Mouse (Mus musculus): ENCODE results near the gene Dnpep.

Gene Dnpep

DNA sequence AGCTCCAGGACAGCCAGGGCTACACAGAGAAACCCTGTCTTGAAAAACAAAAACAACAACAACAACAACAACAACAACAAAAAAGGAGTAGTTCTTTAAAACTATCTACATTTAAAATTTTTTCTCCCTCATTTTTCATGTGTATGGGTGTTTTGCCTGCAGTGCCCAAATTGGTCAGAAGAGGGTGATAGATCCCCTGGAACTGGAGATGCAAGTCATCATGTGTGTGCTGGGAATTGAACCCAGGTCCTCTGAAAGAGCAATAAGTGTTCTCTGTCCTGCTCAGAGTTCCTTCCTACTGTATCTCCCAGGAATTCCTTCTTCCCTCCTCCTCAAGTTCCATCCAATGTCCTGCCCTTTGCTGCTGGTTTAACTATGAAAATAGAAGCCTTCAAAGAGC, 9.7 kb upstream of the Dnpep start:
- no peak for DNase-seq (ENCODE audit: low read depth)

DNA sequence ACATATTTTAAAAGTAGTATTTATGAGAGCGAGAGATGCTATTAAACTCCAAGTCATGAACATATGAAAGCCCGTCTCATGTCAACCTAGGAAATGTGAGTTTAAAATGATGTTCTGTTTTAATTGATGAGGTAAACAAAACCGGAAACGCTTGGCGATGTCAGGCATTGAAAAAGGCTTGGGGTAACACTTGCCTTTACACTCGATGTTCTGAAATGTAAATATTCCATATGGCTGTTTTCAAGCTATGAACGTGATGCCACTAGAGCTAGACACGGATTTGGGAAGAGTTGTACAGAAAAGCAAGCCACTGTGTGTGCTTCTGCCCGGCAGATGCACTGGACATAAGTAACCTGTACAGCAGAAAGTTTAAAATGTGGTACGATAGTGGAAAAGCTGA, 1.4 kb upstream of the Dnpep start:
- no peak for DNase-seq (ENCODE audit: low read depth)

DNA sequence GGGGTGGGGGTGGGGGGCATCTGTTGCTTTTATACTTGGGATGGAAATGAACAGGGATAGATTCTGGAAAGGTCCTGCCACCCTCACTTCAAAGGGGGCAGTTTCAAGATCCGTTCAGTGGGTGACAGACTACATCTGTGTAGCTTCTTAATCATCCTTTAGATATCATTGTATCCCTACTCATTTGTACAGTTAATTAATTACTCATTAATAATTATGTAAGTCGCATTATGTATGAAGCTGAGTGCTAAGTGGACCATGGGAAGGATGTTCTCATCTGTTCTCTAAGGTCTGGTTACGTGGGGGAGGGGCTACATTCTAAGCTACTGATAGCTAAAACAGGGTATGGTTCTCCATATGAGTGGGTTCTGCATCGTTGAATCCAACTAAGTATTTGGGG, 946 bp upstream of the Dnpep start:
- DNase-seq (ENCODE audit: low read depth), result no peak

DNA sequence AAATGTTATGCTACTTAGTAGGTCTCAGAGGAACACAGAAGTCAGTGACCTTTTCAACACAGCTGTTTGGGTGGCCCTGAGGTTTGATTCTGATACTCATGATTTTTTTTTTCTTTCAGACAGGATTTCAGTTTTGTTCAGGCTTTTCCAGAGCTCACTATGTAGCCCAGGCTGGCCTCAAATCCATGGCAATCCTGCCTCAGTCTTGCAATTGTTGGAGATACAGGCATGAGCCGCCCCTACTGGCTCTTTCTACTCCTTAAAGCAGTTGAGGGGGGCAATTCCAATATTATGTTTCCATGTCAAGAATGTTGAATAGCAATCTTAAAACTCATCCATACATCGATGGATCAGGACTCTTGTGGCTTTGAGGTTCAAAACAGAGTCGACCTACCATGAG, 511 bp upstream of the Dnpep start:
- no peak for DNase-seq (ENCODE audit: low read depth)

DNA sequence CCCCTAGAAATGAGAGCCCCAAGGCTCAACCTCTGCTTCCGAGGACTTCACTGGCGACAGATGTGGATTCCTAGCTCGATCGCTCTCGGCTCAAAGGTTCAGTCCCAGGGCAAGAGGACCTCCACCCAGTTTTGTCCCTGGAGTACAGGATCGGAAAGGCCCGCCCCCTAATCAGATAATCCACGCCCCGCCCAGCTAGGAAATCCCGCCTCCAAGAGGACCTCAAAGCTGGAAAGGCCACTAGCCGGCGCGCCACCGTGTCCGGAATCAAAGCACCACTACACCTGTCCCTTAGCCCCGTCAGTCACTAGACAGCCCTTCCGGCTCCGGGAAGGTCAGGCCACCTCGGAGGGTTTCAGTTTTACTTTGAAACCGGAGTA, 939 bp downstream of the Dnpep start:
- DNase-seq (ENCODE audit: low read depth), result peak; percentile 74

DNA sequence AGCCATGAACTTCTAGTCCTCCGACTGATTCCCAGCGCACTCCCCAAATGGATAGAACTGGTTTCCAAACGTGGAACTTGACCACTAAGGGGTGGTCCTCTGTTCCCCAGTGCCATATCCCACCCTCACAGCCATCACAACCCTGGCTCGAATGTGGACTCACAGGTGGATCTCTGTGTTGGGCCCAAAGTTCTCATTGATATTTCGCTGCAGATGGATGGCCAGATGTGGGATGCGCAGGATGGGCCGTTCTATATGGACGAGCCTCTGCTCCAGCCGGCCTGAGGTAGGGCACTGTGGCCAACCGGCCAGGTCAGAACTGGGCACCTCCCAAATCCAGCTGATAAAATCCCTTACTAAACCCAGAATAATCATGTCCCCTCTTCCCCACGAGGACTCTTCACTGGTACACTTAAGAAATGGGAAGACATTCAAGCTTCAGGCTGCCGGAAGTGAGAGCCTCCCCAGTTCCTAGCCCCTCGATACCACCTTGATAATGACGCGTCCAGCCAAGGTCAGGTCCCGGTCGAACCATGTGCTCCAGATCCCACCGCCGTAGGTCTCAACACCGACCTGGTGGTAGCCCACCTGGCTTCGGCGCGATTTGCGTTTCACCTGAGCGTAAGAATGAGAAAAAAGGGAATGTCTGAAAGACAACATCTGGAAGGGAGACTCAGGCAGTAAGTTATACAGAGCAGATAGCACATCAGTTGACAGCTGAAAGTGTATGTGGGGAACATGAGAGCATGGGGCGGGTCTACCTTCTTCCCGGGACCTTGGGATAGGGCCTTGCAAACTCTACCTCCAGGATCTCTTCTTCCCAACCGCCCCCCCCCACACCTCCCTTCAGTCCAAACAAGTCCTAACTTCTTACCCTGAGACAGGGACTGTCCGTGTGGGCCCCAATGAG, 2.1 kb downstream of the Dnpep start:
- no peak for DNase-seq (ENCODE audit: low read depth)

DNA sequence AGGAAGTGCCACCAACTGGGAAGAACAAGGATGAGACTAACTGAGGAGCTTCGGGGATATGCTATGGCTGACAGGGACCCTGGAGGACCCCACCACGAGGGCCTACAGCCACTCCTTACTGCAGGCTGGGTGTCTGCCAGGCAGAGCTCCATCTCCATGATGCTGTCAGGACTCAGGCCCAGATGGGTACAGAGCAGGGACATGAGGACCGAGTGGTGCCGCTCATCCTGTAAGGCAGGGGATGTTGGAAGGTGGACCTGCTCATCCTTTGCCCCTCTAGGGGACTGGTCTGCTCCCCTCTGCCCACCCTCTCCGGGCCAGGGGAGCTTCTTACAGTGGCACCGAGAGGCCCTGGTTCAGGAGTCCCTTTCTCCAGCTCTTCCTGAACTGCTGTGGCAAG, 2.8 kb downstream of the Dnpep start:
- no peak for DNase-seq (ENCODE audit: low read depth)

DNA sequence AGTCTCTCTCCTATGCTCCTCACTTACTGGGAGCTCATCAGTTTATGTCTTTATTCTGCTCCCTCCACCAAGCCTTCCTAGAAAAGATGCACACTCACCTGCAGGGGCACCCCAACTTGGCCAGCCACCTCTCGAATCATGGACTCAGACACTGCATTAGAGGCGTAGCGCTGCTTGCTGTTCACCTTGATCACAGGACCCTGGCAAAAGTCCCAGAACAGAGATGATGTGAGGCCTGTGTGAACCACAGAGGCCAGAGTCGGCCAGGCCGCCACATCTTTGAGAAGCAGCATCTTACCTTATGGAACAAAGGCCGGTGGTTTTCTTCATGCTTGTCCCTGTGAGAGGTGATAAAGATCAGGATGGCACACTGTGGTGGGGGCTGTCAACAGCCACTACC, 6.1 kb downstream of the Dnpep start:
- DNase-seq (ENCODE audit: low read depth), result no peak

DNA sequence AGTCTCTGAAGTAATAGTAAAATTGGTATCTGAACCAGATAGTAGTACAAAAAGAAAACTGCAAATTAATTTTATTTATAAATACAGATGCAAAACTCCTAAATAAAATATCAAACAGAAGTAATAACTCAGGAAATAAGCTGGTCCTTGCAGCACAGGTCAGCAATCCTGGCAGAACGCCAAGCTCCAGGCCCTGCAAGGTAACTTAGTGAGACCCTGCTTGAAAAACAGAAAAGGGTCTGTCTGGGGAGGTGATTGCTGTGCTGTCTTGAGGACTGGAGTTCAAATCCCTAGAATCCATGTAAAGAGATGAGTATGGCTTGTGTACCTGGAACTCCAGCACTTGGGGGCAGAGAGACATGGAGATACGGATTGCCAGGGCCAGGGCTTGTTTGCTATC, 13.1 kb downstream of the Dnpep start:
- DNase-seq (ENCODE audit: low read depth), result no peak

DNA sequence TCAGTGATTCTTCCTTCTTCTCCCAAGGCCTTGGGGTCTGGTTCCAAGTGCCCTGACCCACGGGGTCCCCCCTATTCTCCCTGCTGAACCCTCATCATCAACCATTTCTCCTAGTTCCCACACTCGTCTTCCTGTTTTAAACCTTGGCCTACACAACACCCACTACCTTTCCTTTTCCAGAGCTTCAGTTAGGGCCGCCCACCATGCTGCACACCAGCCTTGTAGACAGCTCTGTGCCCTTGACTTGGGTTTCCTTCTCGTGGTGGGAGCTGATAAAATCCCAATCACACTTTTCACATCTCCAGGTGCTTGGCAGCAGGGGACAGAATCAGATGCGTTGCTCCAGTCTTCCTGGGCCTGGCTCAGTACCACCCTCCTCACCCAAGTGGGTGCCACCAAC, 23.5 kb downstream of the Dnpep start:
- DNase-seq (ENCODE audit: low read depth), result no peak

DNA sequence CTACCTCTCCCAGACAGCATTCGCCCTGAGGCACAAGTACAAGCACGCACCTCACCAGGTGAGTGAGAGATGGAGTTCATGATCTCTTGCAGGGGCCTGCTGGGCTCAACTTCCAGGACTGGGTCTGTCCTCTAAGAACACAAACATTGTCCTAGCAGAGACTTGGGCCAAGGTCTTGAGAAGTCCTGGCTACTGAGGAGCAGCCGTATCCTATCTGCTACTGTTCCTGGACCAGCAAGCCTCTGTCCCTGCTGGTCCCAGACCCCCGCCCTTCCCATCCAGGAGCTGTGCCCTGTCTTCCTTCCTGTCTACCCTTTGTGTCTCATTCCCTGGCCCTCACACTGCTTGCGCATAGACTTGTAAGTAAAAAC, 24.5 kb downstream of the Dnpep start:
- DNase-seq (ENCODE audit: low read depth), result no peak

DNA sequence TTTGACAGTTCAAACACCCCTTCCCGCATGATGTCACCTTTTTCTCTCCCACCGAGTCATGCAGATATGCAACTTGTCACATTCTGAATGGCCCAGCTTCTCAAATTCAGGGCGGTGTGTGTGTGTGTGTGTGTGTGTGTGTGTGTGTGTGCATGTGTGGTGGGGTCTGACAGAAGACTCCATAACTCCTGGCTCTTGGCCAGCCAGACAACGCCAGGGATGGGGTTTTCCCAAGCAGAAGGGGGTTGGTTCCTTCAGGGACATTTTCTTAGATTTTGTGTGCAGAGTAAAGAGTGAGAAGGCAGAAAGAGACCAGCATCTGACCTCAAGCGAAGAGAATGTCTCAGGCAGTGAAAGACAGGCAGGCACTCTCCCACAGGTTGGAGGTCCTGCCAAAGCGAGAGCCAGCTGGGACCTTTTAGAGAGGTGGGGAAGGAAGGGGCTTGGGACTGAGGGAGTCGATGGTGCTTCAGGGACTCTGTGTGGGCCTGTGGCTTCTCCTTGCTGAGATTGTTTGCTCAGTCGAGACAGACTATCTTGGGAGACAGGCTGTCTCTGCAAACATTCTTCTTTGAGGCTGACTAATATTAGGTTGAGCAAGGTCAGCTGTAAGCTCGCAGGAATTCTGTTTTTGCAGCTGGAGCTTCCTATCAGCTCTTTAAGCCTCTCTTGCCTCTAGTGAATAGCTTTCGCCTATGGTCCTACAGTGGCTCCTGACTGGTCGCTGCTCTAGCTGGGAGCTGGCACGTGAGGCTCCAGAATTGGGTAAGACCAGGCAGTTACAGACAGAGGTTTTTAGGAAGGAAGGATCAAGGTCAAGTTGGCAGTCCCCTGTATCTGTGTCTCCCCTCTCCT, 25.1 kb downstream of the Dnpep start:
- DNase-seq (ENCODE audit: low read depth), result no peak

DNA sequence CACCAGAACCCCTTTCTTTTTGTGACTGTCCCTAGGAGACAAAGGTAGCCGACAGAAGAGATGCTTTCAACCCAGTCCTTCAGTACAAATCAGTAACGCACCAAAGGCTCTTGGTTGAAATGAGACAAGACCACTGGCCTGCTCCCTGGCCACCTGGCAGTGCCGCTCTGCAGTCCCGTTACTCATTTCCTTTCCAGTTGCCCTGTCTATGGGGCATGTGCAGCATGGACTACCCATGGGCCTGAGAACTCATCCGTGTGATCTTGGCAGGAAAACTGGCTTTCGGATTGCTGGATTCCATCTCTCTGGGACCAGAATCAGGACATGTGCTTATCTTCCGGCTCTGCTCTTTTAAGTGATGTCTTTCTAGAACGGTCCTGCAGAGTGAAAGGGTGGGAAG, 26.5 kb downstream of the Dnpep start:
- DNase-seq (ENCODE audit: low read depth), result no peak

DNA sequence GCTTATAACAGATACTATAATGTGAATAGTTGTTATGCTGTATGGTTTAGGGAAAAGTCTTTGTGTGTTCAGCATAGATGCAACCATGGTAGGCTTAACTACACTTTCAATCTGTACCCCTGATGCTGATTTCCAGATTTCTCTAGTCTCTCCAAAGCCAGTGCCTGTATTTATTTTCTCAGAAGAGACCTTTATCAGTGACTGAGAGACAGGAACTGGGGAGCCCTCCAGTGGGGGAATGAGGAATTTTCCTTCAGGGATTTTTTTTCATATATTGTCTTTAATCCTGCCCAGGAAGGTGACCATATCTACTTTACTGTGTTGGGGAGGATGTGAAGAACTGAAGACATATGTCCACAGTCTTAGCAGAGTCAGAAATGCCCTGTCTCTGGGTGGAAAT, 27.2 kb downstream of the Dnpep start:
- DNase-seq (ENCODE audit: low read depth), result peak; percentile 18

DNA sequence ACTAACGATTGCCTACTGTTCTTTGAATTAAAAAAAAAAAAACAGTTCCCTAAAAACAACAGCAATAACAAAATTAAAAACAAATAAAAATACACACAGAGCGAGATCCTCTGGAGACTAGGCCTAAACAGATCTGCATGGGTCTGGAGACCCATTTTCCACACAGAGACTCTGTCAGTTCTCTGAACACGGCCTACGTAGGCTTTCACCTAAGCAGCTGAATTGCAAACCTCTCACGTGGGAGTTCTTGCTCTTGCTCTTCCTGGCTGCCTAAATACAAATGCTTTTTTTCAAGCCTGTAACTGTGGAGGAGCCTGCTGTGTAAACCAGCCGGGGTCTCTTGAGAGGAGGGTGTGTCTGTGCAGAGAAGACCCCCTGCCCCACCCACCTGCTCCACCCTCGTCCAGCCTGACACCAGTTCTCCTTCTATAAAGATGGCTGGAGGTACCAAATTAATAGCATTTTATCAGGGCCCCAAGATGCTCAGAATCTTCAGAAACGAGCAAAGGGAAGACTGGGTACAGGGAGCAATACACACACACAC, 27.8 kb downstream of the Dnpep start:
- no peak for DNase-seq (ENCODE audit: low read depth)

DNA sequence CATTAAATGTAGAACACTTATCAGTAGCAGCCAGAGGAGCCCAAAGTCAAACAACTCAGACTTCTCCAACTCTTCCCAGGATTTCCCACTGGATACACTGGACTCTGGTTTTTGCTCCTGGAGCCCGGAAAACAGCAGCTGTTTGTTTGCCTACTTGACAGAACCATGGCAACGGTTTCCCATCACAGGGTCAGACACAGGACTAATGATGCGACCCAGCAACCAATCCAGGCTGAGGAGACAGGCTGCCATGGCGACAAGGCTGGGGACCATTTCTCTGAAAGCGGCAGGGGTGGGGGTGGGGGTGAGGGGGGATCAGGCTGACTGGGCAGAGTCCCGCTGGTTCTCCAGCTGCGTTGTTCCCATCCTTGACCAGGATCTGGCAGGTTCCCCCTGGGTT, 28.4 kb downstream of the Dnpep start:
- DNase-seq (ENCODE audit: low read depth), result no peak

DNA sequence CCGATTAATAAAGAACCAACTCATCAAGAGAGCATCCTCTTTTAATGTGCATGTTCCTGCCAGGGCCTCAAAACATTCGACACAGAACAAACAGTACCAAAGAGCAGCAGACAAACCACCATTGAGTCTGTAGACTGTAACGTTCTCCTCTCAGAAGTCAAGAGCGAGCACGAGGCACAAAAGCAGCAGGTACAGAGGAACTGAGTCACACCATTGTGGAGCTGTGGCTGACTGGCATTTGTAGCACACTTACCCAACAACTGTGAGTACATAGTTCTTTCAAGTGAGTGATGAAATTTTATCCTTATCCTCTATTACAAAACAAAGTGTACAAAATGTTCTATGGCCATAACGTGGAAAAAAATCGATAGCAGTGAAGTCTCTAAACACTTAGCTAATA, 32.9 kb downstream of the Dnpep start:
- DNase-seq (ENCODE audit: low read depth), result no peak

DNA sequence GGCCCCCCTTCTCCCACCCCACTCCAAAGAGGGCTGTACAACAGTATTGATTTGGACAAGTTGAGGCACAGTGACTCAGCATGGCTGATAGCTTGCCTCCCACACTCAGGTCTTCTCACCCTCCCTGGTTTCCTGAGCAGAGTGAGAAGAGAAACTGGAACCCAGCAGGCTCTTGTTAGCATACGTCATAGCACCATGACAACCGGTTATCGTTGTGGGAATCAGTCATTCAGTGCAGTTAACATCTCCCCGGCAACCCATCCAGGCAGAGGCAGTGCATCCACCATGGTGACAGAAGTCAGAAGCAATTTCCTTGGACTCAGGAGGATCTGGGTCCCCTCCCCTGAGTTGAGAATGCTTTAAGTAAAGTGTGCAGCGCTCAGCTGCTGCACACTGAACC, 34.8 kb downstream of the Dnpep start:
- DNase-seq (ENCODE audit: low read depth), result no peak

DNA sequence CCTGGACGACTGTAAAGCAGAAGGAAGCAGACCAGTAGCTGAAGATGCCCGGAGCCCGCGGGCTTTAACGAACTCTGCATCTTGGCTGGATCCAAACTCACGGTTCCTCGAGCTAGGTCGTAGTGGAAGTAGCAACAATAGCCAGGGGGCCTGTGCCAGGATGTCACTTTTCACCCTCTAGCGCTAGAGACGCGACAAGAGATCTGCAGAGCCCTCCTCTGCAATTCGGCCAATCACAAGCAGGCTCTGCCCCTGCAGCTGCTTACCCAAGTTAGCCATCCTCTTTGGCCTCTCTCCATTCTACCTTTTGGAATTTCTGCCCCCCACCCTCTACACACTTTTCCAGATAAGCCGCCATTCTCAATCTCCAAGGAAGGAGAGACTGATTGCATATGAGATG, 39.6 kb downstream of the Dnpep start, which contains the start of gene Resp18:
Gene Resp18, minus strand, starts transcription at position 188 of the 400 bp plus-strand sequence.
- DNase-seq (ENCODE audit: low read depth), result no peak

DNA sequence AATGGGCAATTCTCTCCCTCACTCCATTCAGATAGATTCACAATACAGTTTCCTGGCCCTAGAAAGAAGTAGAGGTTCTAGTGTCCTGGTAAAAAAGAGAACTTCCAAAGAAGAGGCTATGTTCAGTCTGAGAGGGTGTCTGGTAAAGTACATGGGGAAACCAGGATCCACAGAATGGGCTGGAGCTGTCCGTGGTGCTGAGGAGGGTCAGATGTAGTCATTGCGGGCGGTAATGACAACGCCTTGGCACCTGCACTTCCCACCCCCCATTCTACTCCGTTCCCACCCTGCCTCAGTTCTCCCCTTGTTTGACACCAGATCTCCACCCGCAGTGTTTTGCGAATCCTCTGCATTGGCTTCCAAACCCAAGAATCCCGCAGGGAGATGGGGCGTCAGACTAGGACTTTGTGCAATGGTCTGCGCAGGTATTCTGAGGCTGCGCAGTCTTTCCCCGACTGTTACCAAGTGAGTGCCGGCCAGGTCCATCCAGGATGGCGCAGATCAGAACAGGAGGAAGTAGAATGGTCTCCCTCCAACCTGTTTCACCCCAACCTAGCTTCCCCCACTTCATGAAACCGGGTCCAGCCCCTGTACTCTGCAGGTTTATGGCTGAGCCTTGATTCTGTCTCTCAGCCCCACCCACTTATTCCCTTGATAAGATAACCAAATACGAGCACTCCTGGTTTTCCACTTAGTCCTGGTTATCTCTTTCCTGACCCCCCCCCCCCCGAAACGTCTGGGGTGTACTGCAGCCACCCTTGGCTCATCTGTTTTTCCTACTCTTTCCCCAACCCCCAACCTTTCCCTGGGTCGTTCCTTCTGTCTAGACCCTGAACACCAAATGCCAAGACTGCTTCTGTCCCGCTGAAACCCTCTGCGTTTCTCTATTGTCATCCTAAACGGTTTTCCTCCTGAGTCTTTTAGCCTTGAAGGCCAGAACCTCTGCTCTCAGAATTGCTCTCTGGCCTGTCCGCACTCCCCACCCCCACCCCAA, 40.3 kb downstream of the Dnpep start:
- DNase-seq (ENCODE audit: low read depth), result peak; percentile 60

DNA sequence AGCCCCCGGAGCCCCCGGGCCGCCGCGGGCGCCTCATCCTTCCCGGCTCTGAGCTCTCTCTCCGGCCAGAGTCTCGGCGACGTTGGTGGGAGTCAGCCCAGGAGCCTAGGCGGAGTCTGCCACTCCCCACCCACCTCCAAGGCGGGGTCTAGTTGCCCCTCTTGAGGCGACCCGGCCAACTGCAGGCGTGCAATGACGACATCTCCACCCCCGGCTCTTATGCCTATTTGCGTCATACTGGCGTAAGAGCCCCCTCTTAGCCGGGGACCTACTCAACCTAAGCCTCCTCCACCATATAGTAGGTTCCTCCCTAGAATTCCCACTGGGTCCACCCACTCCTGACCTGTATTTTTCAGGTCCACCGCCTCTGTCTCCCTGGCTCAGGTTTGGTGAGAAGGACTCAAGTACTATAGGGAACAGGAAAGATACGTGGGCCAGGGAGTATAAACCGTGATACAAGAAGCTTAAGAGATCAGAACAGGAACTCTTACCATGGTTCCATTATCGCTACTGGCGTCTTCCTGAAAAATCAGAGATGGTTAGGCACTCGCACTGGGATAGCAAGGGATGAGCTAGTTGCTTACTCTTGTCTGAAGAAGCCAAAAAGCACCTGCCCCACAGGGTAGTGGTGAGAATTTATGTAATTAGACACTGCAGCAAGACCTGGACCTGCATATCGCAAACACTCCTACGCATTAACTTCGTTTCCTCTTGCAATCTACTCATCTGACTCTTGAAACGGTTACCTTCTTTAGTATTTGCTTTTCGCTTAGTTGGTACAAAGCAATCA, 53.5 kb downstream of the Dnpep start, which contains the start of gene Ptprn:
Gene Ptprn, minus strand, starts transcription at position 412 of the 790 bp plus-strand sequence.
- no peak for DNase-seq (ENCODE audit: low read depth)
